Mouse (Mus musculus) left cerebral cortex, postnatal 10 days (tissue): ENCODE results near the gene Grap2. TPM values are rescaled to one million over a fixed set of nuclear protein-coding genes. Genes with fewer than 3 reads are reported as not detected.

Experiments used
- DNase-seq, 2 experiments: peaks; one replicate each; pipeline ENCODE4 v3.0.0; 2021 to 2022; ENCODE audit warnings: low spot score in 2 of 2, mixed read lengths in 1 of 2; ENCODE audit errors: extremely low spot score in 1 of 2
- intact Hi-C: fragments of 180-260 bp; cut with DNase I; formaldehyde crosslinking; loops from one replicate; pipeline ENCODE4 v1.15.1; 2025
- microRNA-seq: library from miRNA; unstranded; fragments of <30 nt; microRNA quantifications from one replicate; pipeline ENCODE4 v1.2.0, GENCODE M21; 2022
- total RNA-seq, 2 experiments: library from RNA; stranded (reverse); gene quantifications; 2 replicates each; pipeline ENCODE4 v1.2.3; 2021

Grap2 gene
- total RNA-seq, 2 experiments from 2014 or later, result 0.84 to 1.3 TPM

DNA sequence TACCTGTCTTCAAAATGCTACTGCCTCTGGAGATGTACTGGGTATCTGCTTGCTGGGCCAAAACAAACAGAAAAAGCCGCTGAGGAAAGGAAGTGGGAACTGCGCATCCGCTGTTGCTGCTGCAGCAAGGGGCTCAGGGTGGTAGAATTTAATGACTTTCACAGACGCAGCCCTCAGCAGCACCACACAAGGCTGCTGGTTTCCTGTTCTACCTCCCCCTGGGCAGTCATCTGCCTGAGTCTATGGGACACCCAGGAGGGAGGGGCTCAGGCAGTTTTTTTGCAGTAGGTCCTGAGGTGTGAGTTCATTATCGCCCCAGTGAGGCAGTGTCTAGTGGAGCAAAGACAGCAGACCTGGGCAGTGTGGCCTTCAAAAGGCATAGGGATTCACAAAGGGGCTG lies 125.2 kb downstream of the Grap2 start:
- intact Hi-C loops, result no loop called here
- DNase-seq, result no peak

DNA sequence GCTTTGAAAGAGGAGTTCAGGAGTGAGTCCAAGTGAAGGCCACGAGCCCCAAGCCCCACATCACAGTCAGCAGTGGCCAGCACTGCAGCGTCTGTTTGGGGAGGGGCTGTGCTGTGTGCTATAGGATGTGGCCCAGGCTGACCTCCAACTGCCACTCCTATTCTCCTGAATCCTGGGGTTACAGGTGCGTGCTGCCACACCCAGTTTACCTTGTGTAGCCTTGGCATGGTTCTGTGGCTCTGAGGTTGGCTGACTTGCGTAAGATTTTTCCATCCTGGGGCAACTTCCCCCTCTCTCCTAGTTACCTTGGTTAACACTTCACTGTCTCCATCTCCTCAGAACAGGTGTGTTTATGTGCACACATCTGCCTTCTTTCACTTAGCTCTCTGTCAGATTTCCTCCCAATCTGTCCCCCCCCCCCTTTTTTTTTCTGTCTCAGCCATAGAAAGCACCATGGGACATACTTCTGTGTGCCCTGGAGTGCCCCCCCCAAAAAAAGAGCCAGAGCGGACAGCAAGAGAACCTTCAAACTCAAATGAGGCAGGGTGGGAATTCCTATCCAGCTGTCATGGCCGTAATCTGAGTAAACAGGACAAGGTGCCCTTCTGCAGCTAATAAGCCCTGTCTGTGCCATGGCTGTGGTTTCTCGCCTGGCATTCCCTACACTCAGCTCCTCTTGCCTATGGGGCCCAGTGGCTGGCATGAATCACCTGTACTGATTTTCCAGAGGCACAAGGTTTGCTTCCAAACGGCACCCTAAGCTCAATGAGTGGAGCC lies 129.3 kb downstream of the Grap2 start:
- DNase-seq, result no peak
- intact Hi-C loops, result loop anchor here (5.0 to 10.0 kb wide), 4 partner anchors 359 to 614 kb away; partner anchors contain the start of genes Cacna1i and Mrtfa

Small RNA genes lying within 50 kb of the gene (microRNA-seq; reads per million reads assigned to microRNA genes)
- gene Mir6957, result not detected

Other genes starting within 250 kb of the Grap2 start
- under 1 TPM; 0.21 to 0.26 TPM for gene Enthd1, start 7.4 kb upstream of the Grap2 start, total RNA-seq
- gene Fam83f, start 99.3 kb downstream of the Grap2 start, total RNA-seq, result under 1 TPM; 0.54 to 0.57 TPM
- 100 to 1,000 TPM; 127 to 130 TPM for gene Tnrc6b, start 138.7 kb downstream of the Grap2 start, total RNA-seq